Mouse (Mus musculus) limb, embryonic 14.5 days (tissue): ENCODE data around the gene Ube2g1. TPM values are rescaled to one million over a fixed set of nuclear protein-coding genes. Genes with fewer than 3 reads are reported as not detected.

Source experiments
- ATAC-seq: fragments of 200-750 bp; cut with Nextera tagmentation; 2 replicates; pipeline ENCODE4 v1.8.0; 2017; ENCODE audit warnings: low read depth, moderate number of reproducible peaks, moderate TSS enrichment; ENCODE audit not compliant: low FRiP score
- DNase-seq: peaks from one replicate; pipeline ENCODE4 v3.0.0-alpha.2; 2015; ENCODE audit warnings: low spot score
- H3K27ac ChIP-seq: fragments of 300-500 bp; sonication (generic); replicated peaks from 2 replicates; pipeline ENCODE4 v1.5.1; 2014; ENCODE audit warnings: low read depth, mild to moderate bottlenecking, low read length, moderate library complexity, mixed read lengths
- H3K27me3 ChIP-seq: fragments of 300-500 bp; sonication (generic); 2 replicates; pipeline ENCODE4 v1.6.1; 2014; ENCODE audit warnings: low read length, mixed read lengths; ENCODE audit not compliant: control insufficient read depth, insufficient read depth
- H3K36me3 ChIP-seq: fragments of 300-500 bp; sonication (generic); 2 replicates; pipeline ENCODE4 v1.6.1; 2014; ENCODE audit warnings: mild to moderate bottlenecking, low read length, moderate library complexity, mixed read lengths; ENCODE audit not compliant: control insufficient read depth, insufficient read depth
- H3K4me1 ChIP-seq: fragments of 300-500 bp; sonication (generic); 2 replicates; pipeline ENCODE4 v1.6.1; 2014; ENCODE audit warnings: antibody characterized with exemption, low read length, mixed read lengths; ENCODE audit not compliant: control insufficient read depth, insufficient read depth
- H3K4me2 ChIP-seq: fragments of 300-500 bp; sonication (generic); replicated peaks from 2 replicates; pipeline ENCODE4 v1.6.1; 2014; ENCODE audit warnings: low read depth, mild to moderate bottlenecking, low read length, moderate library complexity; ENCODE audit not compliant: severe bottlenecking
- H3K4me3 ChIP-seq: fragments of 300-500 bp; sonication (generic); replicated peaks from 2 replicates; pipeline ENCODE4 v1.5.1; 2014; ENCODE audit warnings: low read length
- H3K9ac ChIP-seq: fragments of 300-500 bp; sonication (generic); 2 replicates; pipeline ENCODE4 v1.6.1; 2014; ENCODE audit warnings: mild to moderate bottlenecking, low read depth, low read length, moderate library complexity; ENCODE audit not compliant: severe bottlenecking
- H3K9me3 ChIP-seq: fragments of 300-500 bp; sonication (generic); 2 replicates; pipeline ENCODE4 v1.6.1; 2016; ENCODE audit warnings: low read length; ENCODE audit not compliant: control insufficient read depth
- POLR2A ChIP-seq: fragments of 200-500 bp; IDR thresholded peaks from 2 replicates; pipeline ENCODE4 v1.8.0; 2012; ENCODE audit warnings: inconsistent platforms, mild to moderate bottlenecking, moderate library complexity, borderline replicate concordance; ENCODE audit not compliant: insufficient read depth, insufficient read length; ENCODE audit errors: extremely low read depth
- WGBS: fragments of 180-500 bp; shearing (Covaris S2); extraction: QIAGEN DNeasy Blood & Tissue Kit; methylation state at CpG from one replicate; pipeline ENCODE4 v1.1.7; 2014; 5-methylcytosine and 5-hydroxymethylcytosine counted together
- polyA plus RNA-seq, 2 experiments: library from polyadenylated mRNA; depleted of rRNA in 1 of 2; stranded (reverse) in 1 of 2; unstranded in 1 of 2; fragments of >200 nt; fragmentation: Nextera tagmentation in 1 of 2; extraction: Ambion mirVana in 1 of 2; gene quantifications; 2 replicates each; pipeline versions ENCODE4 v1.2.1 to v1.2.3; 2012 to 2014

The Ube2g1 gene
- polyA plus RNA-seq, 2 experiments: 30.4 to 69.7 TPM

DNA sequence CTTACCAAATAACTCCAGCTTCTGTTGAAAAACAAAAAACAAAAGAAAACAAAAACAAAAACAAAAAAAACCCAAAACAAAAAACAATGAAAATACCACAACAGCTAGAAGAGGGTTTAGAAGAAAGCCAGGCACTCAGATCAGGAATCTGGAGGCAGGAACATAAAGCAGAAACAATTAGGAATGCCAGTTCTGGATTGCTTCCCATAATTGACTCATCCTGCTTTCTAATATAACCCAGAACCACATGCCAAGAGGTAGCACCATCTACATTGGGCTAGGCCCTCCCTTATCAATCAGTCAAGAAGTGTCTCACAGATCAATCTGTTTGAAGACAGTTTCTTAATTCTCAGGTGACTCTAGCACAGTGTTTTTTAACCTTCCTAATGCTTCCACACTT is 73.6 kb downstream of the Ube2g1 start:
- TF ChIP-seq POLR2A: no peak
- Histone ChIP-seq H3K4me3 (no peak overlapping the region), H3K4me2 (no peak overlapping the region), H3K27me3 (no peaks in the 10 kb centered on the region), H3K9me3 (no peaks in the 10 kb centered on the region), H3K9ac (no peak overlapping the region), H3K27ac (no peak overlapping the region), H3K36me3 (peaks cover 28% of the 10 kb centered on the region), H3K4me1 (no peaks in the 10 kb centered on the region)
- DNase-seq: no peak
- ATAC-seq: no peak

- DNase-seq (no peak), ATAC-seq (no peak)
- H3K4me3 ChIP-seq: no peak overlapping the region
- no peaks in the 10 kb centered on the region for H3K4me1 ChIP-seq
- no peak overlapping the region for H3K9ac ChIP-seq
- H3K4me2 ChIP-seq: no peak overlapping the region
- no peaks in the 10 kb centered on the region for H3K27me3 ChIP-seq
- no peak for TF ChIP-seq POLR2A
- H3K36me3 ChIP-seq: peaks cover 35% of the 10 kb centered on the region
- H3K9me3 ChIP-seq: no peaks in the 10 kb centered on the region
- WGBS: 96% methylated on average over 2 of the region's 2 CpGs
- no peak overlapping the region for H3K27ac ChIP-seq
Measured at GRCm38 (mm10) chr11:72683402-72683801, 76.3 kb downstream of the Ube2g1 start.

DNA sequence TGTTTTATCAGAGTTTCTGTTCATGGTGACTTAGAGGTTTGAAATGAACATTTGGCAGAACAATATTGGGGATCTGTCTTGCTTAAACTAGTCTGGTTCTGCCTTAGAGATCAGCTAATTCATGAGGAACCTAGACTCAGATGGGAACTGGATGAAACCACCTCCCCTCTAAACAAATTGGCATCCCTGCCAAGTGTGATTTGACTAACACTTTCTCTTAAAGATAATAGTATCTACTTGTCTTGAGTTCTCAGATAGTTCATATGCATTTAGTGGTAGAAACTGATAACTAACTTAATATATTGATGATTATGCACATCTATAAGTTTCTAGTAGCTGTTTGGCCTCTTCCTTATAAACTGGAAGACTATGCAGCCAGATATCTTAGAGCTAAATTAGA is 79.6 kb downstream of the Ube2g1 start:
- DNase-seq (no peak), ATAC-seq (no peak)
- Histone ChIP-seq H3K4me1 (peaks cover 7% of the 10 kb centered on the region), H3K36me3 (peaks cover 21% of the 10 kb centered on the region), H3K9ac (no peak overlapping the region), H3K4me2 (no peak overlapping the region), H3K27me3 (no peaks in the 10 kb centered on the region), H3K9me3 (no peaks in the 10 kb centered on the region), H3K4me3 (no peak overlapping the region), H3K27ac (no peak overlapping the region)
- no peak for TF ChIP-seq POLR2A

DNA sequence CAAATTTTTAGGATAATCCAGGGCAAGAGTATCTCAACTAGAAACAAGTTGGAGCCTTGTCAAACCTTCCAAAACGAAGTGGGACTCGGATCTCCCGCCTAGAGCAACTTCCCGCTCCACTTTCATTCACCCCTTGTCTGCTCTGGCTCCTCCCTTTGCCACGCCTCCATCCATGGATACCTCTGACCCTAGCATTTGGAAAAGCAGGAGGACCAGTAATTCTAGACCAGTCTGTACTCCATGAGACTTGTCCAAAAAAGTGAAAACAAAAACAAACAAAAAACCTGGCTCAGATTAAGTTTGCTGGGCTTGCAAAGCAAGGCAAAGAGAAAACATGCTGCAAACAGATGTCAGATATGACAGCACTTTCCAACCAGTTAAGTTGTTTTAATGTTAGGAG is 81.2 kb downstream of the Ube2g1 start:
- H3K27ac ChIP-seq: no peak overlapping the region
- no peak for DNase-seq
- no peak for ATAC-seq

DNA sequence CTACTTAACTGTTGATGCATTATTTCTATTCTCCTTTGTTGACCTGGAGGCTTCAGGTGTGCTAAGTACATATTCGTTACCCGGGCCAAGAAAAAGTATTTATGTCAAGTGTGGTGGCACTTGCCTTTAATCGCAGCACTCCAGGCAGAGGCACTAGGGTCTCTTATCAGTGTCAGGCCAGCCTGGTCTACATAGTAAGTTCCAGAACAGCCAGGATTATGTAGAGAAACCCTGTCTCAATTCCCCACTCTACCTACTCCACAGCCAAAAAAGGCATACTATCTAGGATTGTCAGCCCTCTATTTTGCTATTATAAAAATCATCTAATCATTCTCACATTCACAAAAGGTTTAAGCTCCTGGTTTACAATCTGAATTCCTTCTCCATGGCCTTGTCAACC is 82.0 kb downstream of the Ube2g1 start:
- Histone ChIP-seq H3K36me3 (peaks cover 16% of the 10 kb centered on the region; the same call in 1 of the 2 replicates), H3K4me2 (peak overlapping the region; percentile 72), H3K27me3 (no peaks in the 10 kb centered on the region), H3K9me3 (no peaks in the 10 kb centered on the region), H3K4me3 (peak overlapping the region; percentile 59), H3K4me1 (peaks cover 7% of the 10 kb centered on the region), H3K9ac (peak overlapping the region; percentile 72), H3K27ac (no peak overlapping the region)
- ATAC-seq (no peak), DNase-seq (no peak)
- TF ChIP-seq POLR2A: no peak
- 71% methylated on average over 3 of the region's 3 CpGs for WGBS

More for the DNA sequence above, 81.2 kb downstream of the Ube2g1 start:
- H3K4me3 ChIP-seq: no peak overlapping the region
- H3K9me3 ChIP-seq: no peaks in the 10 kb centered on the region
- no peak overlapping the region for H3K4me2 ChIP-seq
- no peak for TF ChIP-seq POLR2A
- H3K4me1 ChIP-seq: peaks cover 7% of the 10 kb centered on the region
- peaks cover 19% of the 10 kb centered on the region; the same call in 1 of the 2 replicates for H3K36me3 ChIP-seq
- 13% methylated on average over 5 of the region's 5 CpGs for WGBS
- H3K9ac ChIP-seq: no peak overlapping the region
- H3K27me3 ChIP-seq: no peaks in the 10 kb centered on the region
